Mouse (Mus musculus) ZHBTc4 (cell line): ENCODE results near the gene Dcaf15.

ENCODE experiments used
- DNase-seq: peaks from one replicate; pipeline ENCODE4 v3.0.0-alpha.2; 2011; ENCODE audit warnings: low read depth, low spot score

The Dcaf15 gene

DNA sequence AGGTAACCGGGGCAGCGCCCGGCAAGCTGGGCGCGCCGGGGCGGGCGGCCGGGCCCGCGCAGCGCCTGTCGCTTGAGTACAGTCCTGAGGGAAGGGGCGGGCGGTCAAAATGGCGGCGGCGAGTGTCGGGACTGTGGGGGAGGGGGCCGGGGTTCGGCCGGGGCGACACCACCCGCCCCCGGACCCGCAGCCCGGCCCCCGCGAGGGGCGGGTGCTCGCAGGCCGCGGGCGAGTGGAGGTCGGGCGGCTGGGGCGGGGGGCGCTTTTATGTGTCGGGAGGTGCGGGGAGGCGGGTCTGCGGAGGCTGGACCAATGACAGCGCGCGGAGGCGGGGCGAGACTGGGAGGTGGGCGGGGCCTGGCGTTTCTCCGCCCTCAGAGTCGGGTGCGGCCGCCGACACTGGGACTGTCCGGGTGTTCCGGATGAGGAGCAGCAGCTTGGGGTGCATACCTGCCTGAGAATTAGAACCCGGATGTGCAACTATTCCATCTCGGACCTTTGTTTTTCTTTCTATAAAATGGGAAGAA, 37.5 kb downstream of the Dcaf15 start:
- DNase-seq, result peak; percentile 93

DNA sequence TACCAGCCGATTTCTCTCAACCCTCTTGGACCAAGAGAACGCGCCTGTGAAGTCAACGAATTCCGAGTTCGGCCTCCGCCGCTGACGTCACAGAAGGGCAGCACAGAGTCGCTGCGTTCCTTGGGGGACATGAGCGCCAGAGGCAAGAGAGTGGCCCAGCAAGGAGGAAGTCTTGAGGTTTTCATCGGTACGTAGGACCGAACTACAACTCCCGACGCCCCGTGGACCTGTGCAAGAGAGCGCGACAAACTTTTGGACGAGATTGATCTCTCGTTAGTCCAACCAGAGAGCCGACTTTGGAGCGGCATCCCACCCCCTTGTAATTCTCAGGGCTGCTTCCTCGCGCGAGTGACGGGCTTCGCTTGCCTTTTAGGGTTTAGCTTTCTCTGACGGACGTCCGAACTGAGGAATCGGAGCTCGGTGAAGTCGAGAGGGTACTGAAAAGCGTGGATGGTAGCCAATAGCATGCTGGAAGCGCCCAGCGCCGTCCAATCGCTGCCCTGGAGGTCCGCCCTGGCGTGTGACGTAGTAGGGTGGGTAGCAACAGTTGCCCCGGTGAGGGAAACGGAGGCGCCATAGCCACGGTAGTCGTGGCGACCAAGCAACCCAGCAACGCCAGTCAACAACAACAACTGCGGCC, 38.2 kb downstream of the Dcaf15 start, which contains the start of gene Rfx1:
TSS of gene Rfx1 (plus strand) at position 544 of the 640 bp plus-strand sequence.
- DNase-seq, result peak; percentile 100

DNA sequence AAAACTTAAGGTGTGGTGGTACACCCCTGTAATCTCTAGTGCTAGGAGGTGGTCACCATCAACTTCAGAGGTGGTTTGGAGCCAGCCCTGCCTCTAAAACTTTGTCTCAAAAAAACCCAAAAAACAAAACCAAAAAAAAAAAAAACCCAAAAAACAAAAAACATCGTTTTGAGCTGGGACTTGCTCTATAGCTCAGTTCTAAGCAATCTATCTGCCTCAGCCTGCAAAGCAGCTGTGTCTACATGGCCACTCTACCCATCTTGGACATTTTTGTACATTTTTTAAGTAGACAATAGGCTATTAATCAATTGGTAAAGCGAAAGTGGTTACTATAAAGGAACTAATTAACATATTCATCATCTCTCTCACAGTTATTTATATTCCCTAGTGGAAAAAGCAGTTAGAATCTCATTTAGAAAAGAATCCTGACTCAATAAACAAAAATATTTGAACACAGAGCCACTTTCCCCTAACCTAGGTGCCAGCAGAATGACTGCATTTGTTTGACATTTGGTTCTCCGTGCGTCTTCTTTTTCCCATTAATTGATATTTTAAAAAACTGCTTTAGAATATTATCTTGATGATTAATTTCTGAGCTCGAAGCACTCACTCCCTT, 39.0 kb downstream of the Dcaf15 start:
- no peak for DNase-seq

- DNase-seq, result no peak
Measured at GRCm38 (mm10) chr8:84065037-84065436, 39.5 kb downstream of the Dcaf15 start, which contains the start of gene Gm10643. TSS of gene Gm10643 (minus strand) at chr8:84065137.

GRCm38 (mm10) chr8:84063861-84064610, 40.5 kb downstream of the Dcaf15 start:
- no peak for DNase-seq

DNA sequence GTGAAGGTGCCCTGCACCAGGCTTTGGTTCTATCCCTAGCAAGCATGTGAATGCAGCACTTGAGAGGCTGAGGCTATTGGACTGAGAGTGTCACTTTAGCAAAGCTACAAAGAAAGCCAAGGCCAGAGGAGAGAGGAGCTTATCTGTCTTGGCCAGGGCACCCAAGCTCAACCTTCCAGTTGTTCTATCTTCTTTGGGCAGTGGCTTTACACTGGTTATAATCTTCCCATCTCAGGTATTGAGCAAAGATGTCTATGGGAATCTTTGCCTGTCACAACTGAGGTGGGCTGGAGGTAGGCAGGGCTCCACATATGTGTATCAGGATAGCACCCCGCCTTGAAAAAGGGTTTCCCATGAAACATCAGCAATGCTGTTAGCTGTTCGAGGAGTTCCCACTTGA, 44.3 kb downstream of the Dcaf15 start:
- no peak for DNase-seq

- DNase-seq, result peak; percentile 53
Measured at GRCm38 (mm10) chr8:84059226-84059625, 45.3 kb downstream of the Dcaf15 start.

- DNase-seq, result no peak
Measured at GRCm38 (mm10) chr8:84057827-84058226, 46.7 kb downstream of the Dcaf15 start.

GRCm38 (mm10) chr8:84053229-84053628, 51.3 kb downstream of the Dcaf15 start:
- peak; percentile 81 for DNase-seq

DNA sequence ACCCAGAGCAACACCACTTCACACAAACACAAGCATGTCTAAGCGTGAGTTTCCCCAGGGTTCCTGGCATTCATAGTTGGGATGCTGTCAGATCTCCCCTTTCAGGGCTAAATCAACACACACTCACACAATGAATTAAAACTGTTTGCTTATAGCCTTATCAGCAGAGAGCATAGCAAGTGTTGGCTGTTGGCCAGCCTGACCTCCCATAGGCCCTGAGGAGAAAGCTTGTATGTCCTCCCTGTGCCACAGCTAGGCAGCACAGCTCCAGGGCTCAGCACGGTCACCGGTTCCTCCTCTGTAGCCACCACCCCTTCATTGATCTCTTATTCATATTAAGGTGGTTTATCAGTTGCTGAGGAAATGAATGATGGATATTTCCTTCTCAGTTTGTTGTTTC, 51.8 kb downstream of the Dcaf15 start:
- no peak for DNase-seq

DNA sequence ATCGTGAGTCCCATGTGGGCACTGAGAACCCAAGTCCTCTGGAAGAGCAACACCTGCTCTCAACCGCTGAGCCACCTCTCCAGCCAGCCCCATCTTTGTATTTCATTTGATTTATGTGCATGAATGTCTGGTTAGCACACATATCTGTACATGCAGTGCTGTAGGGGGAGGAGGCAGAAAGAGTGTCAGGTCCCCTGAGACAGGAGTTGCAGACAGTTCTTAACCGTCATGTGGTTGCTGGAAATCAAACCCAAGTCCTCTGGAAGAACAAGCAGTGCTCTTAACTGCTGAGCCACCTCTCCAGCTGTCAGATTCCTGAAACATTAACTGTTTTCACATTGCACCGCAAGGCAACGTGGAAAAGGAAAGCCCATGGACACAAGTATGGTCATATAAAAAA, 56.4 kb downstream of the Dcaf15 start:
- no peak for DNase-seq
